Mouse (Mus musculus): ENCODE results near the gene Nisch.

Gene Nisch

DNA sequence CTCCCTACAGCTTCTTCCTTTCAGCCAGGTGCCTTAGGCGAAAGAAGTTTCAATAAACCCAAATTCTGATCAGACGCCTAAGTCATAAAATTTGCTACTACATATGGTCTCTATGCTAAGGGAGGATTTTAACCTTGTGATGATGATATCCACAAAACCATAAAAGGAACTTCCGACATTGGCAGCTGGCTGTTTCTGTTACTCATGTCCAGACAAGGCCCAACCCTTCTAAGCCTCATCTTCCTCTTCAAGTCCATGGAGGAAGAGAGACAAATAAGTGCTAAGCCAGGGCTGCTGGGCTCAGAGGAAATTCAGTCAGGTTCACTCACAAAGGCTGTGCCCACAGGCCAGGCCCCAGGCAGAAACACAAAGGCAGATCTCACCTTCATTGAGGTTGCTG lies 27.4 kb downstream of the Nisch start:
- no peak for DNase-seq (ENCODE audit: low spot score)

GRCm38 (mm10) chr14:31188771-31189181 lies 28.0 kb downstream of the Nisch start:
- DNase-seq (ENCODE audit: low spot score): no peak

DNA sequence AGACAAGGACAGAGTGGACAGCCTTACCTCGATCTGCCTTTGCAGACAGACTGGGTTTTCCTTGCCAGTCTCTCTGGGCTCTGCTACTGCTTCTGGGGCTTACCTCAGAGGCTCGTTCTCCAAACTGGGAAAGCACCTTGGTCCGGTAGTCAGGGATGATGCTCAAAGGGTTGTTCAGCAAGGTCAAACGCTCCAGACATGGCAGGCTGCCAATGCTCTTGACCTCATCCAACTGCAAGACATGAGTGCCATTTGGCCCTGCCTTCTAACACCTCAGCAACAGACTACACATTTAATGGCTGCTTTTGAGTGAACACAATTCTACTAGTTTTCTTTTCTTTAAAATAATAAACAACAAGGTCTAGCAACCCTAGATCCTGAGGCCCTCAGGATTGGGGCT lies 30.1 kb downstream of the Nisch start:
- DNase-seq (ENCODE audit: low spot score): no peak

- no peak for DNase-seq (ENCODE audit: low spot score)
Observed at GRCm38 (mm10) chr14:31184195-31184594, 32.6 kb downstream of the Nisch start.

- DNase-seq (ENCODE audit: low spot score): no peak
Observed at GRCm38 (mm10) chr14:31183541-31183940, 33.2 kb downstream of the Nisch start.

DNA sequence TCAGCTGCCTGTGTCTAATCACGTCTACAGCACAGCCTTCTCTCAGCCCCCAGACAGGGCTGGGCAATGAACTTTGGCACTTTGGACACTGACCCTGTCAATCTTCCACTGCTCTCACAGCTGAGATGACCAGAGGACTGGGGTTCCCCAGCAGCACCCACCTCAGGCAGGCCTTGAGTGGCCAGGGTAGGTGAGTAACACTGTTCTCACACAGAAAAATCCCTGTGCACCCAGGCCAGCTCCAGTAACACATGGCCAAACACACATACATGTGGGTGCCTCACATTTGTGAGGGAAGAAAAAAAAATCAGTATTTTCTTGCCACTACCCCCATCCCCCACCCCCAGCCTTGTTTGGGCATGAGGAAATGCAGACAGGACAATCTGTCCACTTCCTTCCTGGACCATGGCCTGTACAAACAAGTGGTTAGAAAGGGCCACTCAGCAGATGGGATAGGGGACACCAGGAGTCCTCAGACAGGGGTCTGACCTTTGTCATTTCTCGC lies 33.9 kb downstream of the Nisch start:
- DNase-seq (ENCODE audit: low spot score): no peak

- DNase-seq (ENCODE audit: low spot score): no peak
Observed at GRCm38 (mm10) chr14:31181512-31181911, 35.2 kb downstream of the Nisch start.

- no peak for DNase-seq (ENCODE audit: low spot score)
Observed at GRCm38 (mm10) chr14:31179677-31180365, 36.9 kb downstream of the Nisch start.

GRCm38 (mm10) chr14:31177715-31178114 lies 39.0 kb downstream of the Nisch start:
- no peak for DNase-seq (ENCODE audit: low spot score)

DNA sequence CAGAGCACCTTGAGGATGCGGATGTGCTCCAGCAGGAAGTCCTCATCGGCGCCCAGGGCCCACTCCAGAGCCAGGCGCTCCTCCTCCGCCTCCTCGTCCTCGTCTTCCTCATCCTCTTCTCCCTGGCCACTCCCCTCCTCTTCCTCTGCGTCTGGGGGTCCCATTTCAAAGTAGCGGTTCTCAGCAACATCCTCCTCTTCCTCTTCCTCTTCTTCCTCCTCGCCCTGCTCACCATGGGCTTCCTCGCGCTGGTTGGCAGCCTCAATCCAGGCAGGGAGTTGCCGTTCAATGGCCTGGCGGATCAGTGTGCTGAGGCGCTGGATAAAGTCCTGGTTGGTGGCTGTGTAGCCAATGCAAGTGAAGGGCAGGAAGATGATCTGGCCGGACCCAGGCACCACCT lies 39.5 kb downstream of the Nisch start:
- no peak for DNase-seq (ENCODE audit: low spot score)

DNA sequence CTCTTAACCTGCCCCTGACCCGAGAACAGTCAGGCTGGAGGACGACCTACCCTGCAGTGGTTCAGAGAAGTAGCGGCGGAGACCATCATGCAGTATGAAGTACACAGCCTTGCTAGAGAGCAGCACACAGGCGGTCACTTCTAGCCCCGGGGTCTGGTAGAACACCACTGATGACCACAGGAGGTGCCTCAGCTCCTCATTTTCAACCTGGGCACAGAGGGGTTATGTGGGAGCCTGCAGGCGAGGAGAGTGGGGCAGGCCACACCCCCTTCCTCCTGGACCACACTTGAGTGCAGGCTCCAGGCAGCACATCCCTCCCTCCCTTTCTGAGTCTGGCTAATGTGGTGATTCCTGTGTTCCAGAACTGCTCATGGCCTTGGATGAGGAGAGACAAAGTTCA lies 43.2 kb downstream of the Nisch start:
- no peak for DNase-seq (ENCODE audit: low spot score)

DNA sequence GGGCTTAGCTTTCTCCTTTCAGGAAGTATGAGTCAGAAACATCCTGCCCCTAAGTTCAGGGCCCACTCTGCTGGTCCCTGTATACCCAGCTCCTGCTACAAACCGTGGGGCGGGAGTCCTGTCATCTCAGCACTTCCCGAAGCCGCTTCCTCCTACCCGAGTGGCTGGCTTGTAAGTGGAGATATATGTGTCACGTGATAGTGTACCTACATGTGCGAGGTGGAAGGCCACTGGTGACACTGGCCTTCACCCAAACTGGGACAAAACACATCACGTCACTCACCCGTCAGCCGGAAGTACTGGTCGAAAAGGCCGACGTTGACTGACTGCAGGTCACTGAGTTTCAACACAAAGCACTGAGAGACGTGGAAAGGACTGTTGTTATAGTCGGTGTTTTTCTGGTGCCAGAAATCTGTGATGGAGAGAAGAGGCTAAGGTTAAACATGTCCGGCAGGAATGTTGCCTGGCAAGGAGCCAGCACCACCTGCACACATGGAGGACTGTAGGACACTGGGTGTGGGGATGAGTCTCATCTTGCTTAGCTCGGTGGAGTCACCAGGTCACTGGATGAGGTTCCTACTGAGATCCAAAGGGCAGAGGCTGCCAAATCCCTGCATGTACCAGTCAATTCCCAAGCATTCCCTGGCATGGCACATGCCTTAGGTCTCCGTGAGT lies 43.8 kb downstream of the Nisch start:
- DNase-seq (ENCODE audit: low spot score): no peak

GRCm38 (mm10) chr14:31171821-31172220 lies 44.9 kb downstream of the Nisch start:
- DNase-seq (ENCODE audit: low spot score): no peak

DNA sequence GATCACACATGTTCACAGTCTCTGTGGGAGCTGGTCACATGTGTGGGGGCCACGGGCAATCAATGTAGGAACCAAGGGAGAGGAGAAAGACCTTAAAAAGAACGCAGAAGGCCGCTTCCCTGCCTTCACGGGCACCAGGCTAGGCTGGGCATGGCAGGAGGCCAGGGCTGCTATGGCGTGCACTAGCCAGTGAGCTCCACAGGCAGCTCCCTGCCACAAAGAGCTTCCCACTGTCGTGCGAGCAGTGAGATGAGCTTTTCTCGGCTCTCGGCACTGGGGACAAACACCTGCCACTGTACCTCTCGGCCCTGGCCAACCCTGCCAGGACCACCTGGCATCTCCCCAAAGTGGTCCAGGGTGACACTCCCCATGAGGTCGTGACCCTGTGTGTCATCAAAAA lies 45.4 kb downstream of the Nisch start:
- DNase-seq (ENCODE audit: low spot score): no peak

GRCm38 (mm10) chr14:31170963-31171362 lies 45.8 kb downstream of the Nisch start:
- no peak for DNase-seq (ENCODE audit: low spot score)

GRCm38 (mm10) chr14:31169508-31169907 lies 47.2 kb downstream of the Nisch start:
- no peak for DNase-seq (ENCODE audit: low spot score)

DNA sequence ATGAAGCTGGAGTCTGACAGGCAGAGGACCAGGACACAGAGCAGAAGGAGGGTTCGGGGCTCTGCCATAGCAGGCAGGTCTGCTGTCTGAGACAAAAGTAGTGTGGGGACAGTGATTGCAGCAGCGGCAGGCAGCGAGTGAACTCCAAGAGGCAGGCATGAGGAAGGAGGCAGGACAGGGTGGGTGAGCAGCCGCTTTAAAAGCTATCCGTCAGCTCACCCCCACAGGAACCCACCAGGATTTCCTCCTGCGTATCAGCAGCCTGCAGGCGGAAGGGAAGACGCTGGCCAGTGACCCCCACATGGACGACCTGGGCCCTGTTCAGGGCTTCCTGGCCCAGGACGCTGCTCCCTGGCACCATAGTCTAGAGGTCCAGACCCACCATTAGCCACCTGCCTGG lies 48.3 kb downstream of the Nisch start, which contains the start of gene Stab1:
Gene Stab1 (minus strand): TSS at position 217 of the 400 bp plus-strand sequence.
- DNase-seq (ENCODE audit: low spot score): no peak

DNA sequence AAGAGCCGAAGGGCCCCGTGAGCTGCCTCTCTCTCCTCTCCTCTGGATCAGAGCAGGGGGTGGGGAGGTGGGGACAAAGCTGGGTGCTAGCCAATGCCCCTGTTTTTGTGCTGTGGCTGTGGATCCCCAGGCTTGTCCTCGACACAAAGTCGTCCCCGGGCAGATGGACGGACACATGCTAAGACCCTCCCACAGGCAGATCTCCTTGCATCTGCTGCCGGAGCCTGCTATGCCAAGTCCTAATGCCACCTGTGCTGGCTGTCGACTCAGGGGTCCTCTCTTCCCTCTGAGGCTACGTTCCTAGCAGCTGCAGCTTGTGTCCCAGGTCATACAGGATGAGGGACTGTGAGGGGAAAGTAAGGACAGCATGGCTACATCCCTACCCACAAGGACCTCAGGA lies 49.9 kb downstream of the Nisch start:
- DNase-seq (ENCODE audit: low spot score): no peak

GRCm38 (mm10) chr14:31165991-31166630 lies 50.6 kb downstream of the Nisch start:
- no peak for DNase-seq (ENCODE audit: low spot score)

GRCm38 (mm10) chr14:31165458-31165857 lies 51.3 kb downstream of the Nisch start:
- DNase-seq (ENCODE audit: low spot score): no peak

GRCm38 (mm10) chr14:31165010-31165409 lies 51.7 kb downstream of the Nisch start:
- no peak for DNase-seq (ENCODE audit: low spot score)

- DNase-seq (ENCODE audit: low spot score): no peak
Observed at GRCm38 (mm10) chr14:31164067-31164466, 52.7 kb downstream of the Nisch start.

GRCm38 (mm10) chr14:31161638-31162037 lies 55.1 kb downstream of the Nisch start:
- DNase-seq (ENCODE audit: low spot score): peak; percentile 9
